Mouse (Mus musculus) thymus, adult 2 months (tissue): ENCODE results near the gene C9orf72. TPM values are rescaled to one million over a fixed set of nuclear protein-coding genes. Genes with fewer than 3 reads are reported as not detected.

Experiments used
- DNase-seq: peaks from one replicate; pipeline ENCODE4 v3.0.0; 2021
- H3K27ac ChIP-seq: fragments of 200-500 bp; 2 replicates; pipeline ENCODE4 v1.5.1; 2012; ENCODE audit warnings: low read length, control low read depth; ENCODE audit not compliant: control insufficient read depth, insufficient read depth
- H3K27me3 ChIP-seq: fragments of 200-500 bp; 2 replicates; pipeline ENCODE4 v1.6.1; 2012; ENCODE audit warnings: mild to moderate bottlenecking, low read length, moderate library complexity, mixed read lengths; ENCODE audit not compliant: control insufficient read depth, insufficient read depth
- H3K36me3 ChIP-seq: fragments of 200-500 bp; 2 replicates; pipeline ENCODE4 v1.6.1; 2012; ENCODE audit warnings: mild to moderate bottlenecking, low read length, moderate library complexity; ENCODE audit not compliant: control insufficient read depth, insufficient read depth
- H3K4me1 ChIP-seq: fragments of 200-500 bp; replicated peaks from 2 replicates; pipeline ENCODE4 v1.6.1; 2012; ENCODE audit warnings: low read length; ENCODE audit not compliant: control insufficient read depth, insufficient read depth
- H3K4me3 ChIP-seq: fragments of 200-500 bp; 2 replicates; pipeline ENCODE4 v1.5.1; 2012; ENCODE audit warnings: mild to moderate bottlenecking, low read length, control low read depth, moderate library complexity; ENCODE audit not compliant: control insufficient read depth, insufficient read depth
- CTCF ChIP-seq: fragments of 200-500 bp; IDR thresholded peaks from 2 replicates; pipeline ENCODE4 v1.5.1; 2012; ENCODE audit warnings: mild to moderate bottlenecking, control low read depth, low read length, moderate library complexity, borderline replicate concordance; ENCODE audit not compliant: control insufficient read depth, poor library complexity, insufficient read depth; ENCODE audit errors: extremely low read depth
- POLR2A ChIP-seq: fragments of 200-500 bp; IDR thresholded peaks from 2 replicates; pipeline ENCODE4 v1.6.1; 2012; ENCODE audit warnings: mild to moderate bottlenecking, low read length, control low read depth, moderate library complexity; ENCODE audit not compliant: control insufficient read depth, poor library complexity, insufficient read depth; ENCODE audit errors: extremely low read depth
- WGBS: fragments of 180-500 bp; shearing (Covaris S2); methylation state at CpG from one replicate; pipeline ENCODE4 v1.1.7; 2018; 5-methylcytosine and 5-hydroxymethylcytosine counted together
- polyA plus RNA-seq: library from polyadenylated mRNA; depleted of rRNA; stranded (reverse); fragments of >200 nt; gene quantifications from 2 replicates; pipeline ENCODE4 v1.2.3, GENCODE M21; 2012; rRNA removed

Gene C9orf72
- polyA plus RNA-seq, 1 experiment, result 9.3 TPM

DNA sequence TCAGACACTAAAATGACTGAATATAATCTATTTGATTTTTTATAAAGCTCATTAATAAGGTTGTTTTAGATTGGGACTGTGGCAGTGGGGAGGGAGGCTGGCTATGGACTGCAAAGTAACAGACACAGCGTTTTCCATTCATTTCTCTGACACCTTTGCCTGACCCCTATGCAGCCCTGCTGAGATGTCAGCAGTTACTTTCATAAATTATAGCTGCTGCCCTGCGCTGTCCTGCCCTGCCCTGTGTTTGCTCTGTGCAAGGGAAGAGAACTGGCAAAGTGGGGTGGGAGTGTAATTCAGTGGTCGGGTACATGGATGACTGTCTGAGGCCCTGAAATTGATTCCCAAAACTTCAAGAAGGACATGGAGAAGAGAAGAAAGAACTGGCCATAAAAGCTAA is 71.9 kb downstream of the C9orf72 start:
- no peaks in the 10 kb centered on the region for H3K27me3 ChIP-seq
- H3K4me1 ChIP-seq, result peaks cover 7% of the 10 kb centered on the region; the same call in 1 of the 2 replicates
- no peak for DNase-seq
- WGBS, result 97% methylated on average over 3 of the region's 3 CpGs
- no peaks in the 10 kb centered on the region for H3K36me3 ChIP-seq
- no peak overlapping the region for H3K4me3 ChIP-seq
- H3K27ac ChIP-seq, result no peak overlapping the region
- TF ChIP-seq CTCF (no peak), POLR2A (no peak)

DNA sequence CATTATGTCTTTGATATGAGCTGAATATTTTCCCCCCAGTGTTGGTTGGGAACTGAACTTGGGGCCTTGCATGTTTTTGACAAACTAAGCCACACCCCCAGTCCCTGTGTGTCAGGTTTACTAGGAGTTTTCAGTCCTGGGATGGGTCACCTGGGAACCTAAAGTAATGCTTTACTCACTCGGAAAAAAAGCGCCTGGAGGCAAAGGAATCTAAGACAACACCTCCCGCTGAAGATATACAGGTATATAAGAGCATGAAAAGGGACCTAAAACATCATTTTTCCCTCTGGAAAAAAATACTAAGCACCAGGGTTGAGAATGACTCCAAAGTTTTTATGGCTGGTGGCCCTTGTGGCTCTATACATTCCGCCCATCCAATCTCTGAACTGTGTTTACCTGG is 74.2 kb downstream of the C9orf72 start, which contains the start of gene Ifnk:
Gene Ifnk (plus strand): TSS at position 301 of the 400 bp plus-strand sequence.
- Histone ChIP-seq H3K27ac (no peak within 1 kb of the TSS), H3K27me3 (no peaks in the 10 kb centered on the region), H3K4me1 (peaks cover 10% of the 10 kb centered on the region; the same call in 1 of the 2 replicates), H3K4me3 (no peak within 1 kb of the TSS), H3K36me3 (no peaks in the 10 kb centered on the region)
- 93% methylated on average over 4 of the region's 4 CpGs for WGBS
- TF ChIP-seq POLR2A (no peak), CTCF (no peak)
- DNase-seq, result no peak

DNA sequence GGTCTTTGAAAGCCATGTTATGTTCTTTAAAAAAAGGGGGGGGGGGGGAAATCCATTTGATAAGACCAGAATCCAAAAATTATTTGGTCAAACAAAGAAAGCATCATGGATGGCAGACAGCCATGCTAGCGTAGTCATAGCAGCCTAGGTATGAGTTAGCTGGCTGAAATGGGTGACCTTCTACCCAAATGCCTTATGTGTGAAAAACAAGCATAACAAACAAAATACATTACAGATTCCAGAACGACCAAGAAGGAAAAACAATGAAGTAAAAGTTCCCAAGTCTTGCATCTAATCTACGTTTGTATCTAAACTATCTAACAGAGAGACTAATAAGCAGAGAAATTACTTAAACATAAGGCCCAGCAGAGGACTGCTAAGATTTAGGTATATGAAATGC is 75.3 kb downstream of the C9orf72 start:
- TF ChIP-seq CTCF, result no peak
- no peak for TF ChIP-seq POLR2A
- H3K27me3 ChIP-seq, result no peaks in the 10 kb centered on the region
- DNase-seq, result no peak
- H3K4me1 ChIP-seq, result peaks cover 8% of the 10 kb centered on the region; the same call in 1 of the 2 replicates
- no peak overlapping the region for H3K27ac ChIP-seq
- H3K36me3 ChIP-seq, result no peaks in the 10 kb centered on the region
- no peak overlapping the region for H3K4me3 ChIP-seq
- WGBS, result 95% methylated on average over 3 of the region's 3 CpGs

DNA sequence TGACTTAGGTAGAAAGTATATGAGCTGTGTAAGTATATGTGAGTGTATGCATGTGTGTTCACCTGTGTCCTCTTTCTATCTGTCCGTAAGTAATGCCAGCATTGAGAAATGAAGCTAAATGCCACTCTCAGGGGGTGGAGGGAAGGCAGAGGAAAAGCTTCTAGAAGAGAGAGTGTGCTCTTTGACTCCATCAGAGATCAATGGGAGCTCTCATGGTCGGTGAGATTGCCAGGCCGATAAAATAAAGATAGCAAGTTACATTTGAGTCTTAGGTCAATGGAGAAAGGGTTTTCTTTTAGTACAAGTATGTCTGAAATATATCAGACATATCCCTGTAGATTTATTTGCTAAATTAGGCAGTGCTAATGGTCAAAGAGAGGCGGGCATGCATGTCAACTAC is 77.6 kb downstream of the C9orf72 start:
- Histone ChIP-seq H3K36me3 (no peaks in the 10 kb centered on the region), H3K27me3 (no peaks in the 10 kb centered on the region), H3K4me1 (0 out of 2 replicates have a peak, but pooled peaks cover 4% of the 10 kb centered on the region), H3K27ac (no peak overlapping the region), H3K4me3 (no peak overlapping the region)
- DNase-seq, result no peak
- TF ChIP-seq CTCF (no peak), POLR2A (no peak)
- 94% methylated on average over 4 of the region's 4 CpGs for WGBS

DNA sequence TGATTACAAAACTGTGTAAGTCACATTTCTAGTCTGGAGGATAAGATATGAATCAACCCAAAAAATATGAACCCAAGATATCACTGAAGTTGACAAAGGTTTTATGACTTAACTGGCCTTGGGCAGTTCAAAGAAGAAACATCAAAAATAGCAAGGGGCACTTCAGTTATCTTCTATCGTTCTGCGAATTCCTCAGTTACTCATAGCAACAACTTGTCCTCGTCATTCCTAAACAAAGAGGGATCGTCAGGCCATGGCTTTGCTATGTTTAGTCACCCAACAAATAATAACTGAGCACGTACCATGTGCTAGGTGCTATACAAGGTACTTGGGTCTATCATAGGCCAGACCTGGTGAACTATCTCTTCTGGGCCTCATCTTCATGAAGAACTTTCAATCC is 79.4 kb downstream of the C9orf72 start:
- Histone ChIP-seq H3K27me3 (no peaks in the 10 kb centered on the region), H3K4me1 (0 out of 2 replicates have a peak, but pooled peaks cover 4% of the 10 kb centered on the region), H3K4me3 (no peak overlapping the region), H3K36me3 (no peaks in the 10 kb centered on the region), H3K27ac (no peak overlapping the region)
- DNase-seq, result no peak
- WGBS, result 96% methylated on average over 5 of the region's 5 CpGs
- TF ChIP-seq POLR2A (no peak), CTCF (no peak)

DNA sequence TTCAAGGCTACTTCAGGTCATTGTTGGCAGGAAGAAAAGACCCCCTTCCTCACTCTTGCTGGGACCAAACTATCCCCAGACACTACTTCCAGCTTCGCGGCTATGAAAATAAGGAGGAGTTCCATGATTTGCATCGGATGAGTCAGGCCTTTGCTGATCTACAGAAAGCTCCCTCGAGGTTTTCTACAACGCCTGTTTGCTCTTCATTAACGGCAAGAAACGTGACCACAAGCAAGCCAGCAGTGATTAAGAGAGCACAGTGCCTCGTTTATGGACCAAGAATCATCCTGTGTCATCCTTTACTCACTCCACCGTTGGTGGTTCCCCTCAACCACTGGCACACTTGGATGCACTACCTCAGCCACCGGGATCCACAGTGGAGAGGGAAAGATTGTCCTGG is 80.2 kb downstream of the C9orf72 start:
- no peak for TF ChIP-seq POLR2A
- TF ChIP-seq CTCF, result no peak
- no peak for DNase-seq
- Histone ChIP-seq H3K36me3 (no peaks in the 10 kb centered on the region), H3K27me3 (no peaks in the 10 kb centered on the region), H3K4me1 (peaks cover 5% of the 10 kb centered on the region; the same call in 1 of the 2 replicates), H3K27ac (no peak overlapping the region), H3K4me3 (no peak overlapping the region)
- WGBS, result 87% methylated on average over 10 of the region's 10 CpGs

DNA sequence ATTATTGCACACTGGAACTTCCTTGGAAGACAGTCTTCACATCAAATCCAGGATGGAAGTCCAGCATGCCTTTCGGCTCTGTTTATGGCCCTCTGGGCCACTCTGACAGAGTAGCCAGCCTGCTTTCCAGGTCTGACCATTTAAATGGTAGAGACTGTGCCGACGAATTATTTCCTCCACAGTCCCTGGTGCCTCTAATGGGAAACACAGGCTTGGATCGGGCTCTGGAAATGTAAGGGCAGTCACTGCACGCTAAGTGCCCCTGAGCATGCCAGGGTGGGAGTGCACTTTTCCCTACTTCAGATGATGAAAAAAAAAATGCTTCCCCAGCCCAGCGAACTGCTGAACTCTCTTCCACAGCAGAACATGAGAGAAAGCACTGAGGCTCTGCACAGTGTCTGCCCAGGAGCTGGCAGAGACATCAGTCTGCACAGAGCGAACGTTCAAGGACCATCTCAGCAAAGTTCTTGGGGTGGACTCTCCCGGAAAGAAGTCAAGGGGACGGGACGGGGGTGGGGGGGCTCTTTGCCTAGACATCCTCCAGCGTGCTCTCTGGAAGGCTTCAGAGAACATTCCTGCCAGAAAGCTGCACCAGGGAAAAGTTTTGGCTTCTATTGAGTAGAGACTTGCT is 82.4 kb downstream of the C9orf72 start:
- Histone ChIP-seq H3K27me3 (no peaks in the 10 kb centered on the region), H3K4me1 (peaks cover 13% of the 10 kb centered on the region), H3K4me3 (no peak overlapping the region), H3K27ac (no peak overlapping the region), H3K36me3 (no peaks in the 10 kb centered on the region)
- 92% methylated on average over 12 of the region's 12 CpGs for WGBS
- TF ChIP-seq CTCF, result no peak
- TF ChIP-seq POLR2A, result no peak
- no peak for DNase-seq

Other genes starting within 250 kb of the C9orf72 start
- not detected in 2 replicates for gene Ifnk, start 74.1 kb downstream of the C9orf72 start, polyA plus RNA-seq
- gene Mob3b, start 68.7 kb downstream of the C9orf72 start, polyA plus RNA-seq, result 2.6 and 2.8 TPM in 2 replicates